Mouse (Mus musculus): ENCODE measurements around the gene Crtc3. TPM values are rescaled to one million over a fixed set of nuclear protein-coding genes. Genes with fewer than 3 reads are reported as not detected.

Crtc3 gene
- polyA plus RNA-seq, 1 experiment from 2014 or later, result 10.3 TPM

- H3K27ac ChIP-seq, result no peak overlapping the region
Measured at GRCm38 (mm10) chr7:80586681-80587660, 101.7 kb downstream of the Crtc3 start.

DNA sequence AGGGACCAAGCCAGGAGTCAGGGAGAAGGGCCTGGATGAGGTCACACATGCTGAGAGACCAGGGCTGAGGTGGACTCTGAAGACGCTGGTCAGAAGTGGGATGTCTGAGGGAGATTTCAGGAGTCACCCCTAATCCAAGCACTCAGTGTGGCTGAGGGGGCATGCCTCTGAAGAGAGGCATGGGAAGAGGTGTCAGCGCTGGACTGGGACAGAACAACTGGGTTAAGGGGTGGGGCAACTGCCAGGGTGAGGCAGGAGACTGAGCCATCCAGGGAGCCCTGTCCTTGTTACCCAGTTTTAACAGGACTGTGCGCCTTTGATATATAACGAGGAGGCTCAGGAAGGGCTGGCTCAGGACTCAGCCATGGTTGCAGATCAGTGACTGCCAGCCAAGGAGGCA is 102.5 kb downstream of the Crtc3 start:
- Histone ChIP-seq H3K4me3 (no peak overlapping the region), H3K9me3 (replicated peaks) (no peaks in the 10 kb centered on the region), H3K4me2 (no peak overlapping the region), H3K27me3 (no peaks in the 10 kb centered on the region), H3K4me1 (peaks cover 7% of the 10 kb centered on the region), H3K36me3 (ENCODE audit: poor library complexity, severe bottlenecking) (peaks cover 27% of the 10 kb centered on the region), H3K27ac (no peak overlapping the region), H3K9ac (no peak overlapping the region)
- no peak for ATAC-seq
- WGBS, result 53% methylated on average over 4 of the region's 4 CpGs

More at GRCm38 (mm10) chr7:80586681-80587660, 101.7 kb downstream of the Crtc3 start:
- H3K9me3 ChIP-seq (replicated peaks), result no peaks in the 10 kb centered on the region
- H3K4me3 ChIP-seq, result no peak overlapping the region
- peaks cover 7% of the 10 kb centered on the region for H3K4me1 ChIP-seq
- no peak; the same call in 1 of the 2 replicates for ATAC-seq
- H3K9ac ChIP-seq, result 0 out of 2 replicates have a peak overlapping the region, but pooled peaks have one; percentile 26
- H3K36me3 ChIP-seq (ENCODE audit: poor library complexity, severe bottlenecking), result peaks cover 35% of the 10 kb centered on the region
- H3K27me3 ChIP-seq, result no peaks in the 10 kb centered on the region
- 33% methylated on average over 27 of the region's 29 CpGs for WGBS
- H3K4me2 ChIP-seq, result peak overlapping the region; percentile 34

GRCm38 (mm10) chr7:80585380-80585779 is 103.3 kb downstream of the Crtc3 start:
- peaks cover 7% of the 10 kb centered on the region for H3K4me1 ChIP-seq
- no peak overlapping the region for H3K27ac ChIP-seq
- H3K27me3 ChIP-seq, result no peaks in the 10 kb centered on the region
- no peak for ATAC-seq
- H3K9ac ChIP-seq, result no peak overlapping the region
- no peaks in the 10 kb centered on the region for H3K9me3 ChIP-seq (replicated peaks)
- WGBS, result 87% methylated on average over 9 of the region's 9 CpGs
- no peak overlapping the region for H3K4me2 ChIP-seq
- H3K36me3 ChIP-seq (ENCODE audit: poor library complexity, severe bottlenecking), result peaks cover 21% of the 10 kb centered on the region
- no peak overlapping the region for H3K4me3 ChIP-seq

- H3K36me3 ChIP-seq (ENCODE audit: poor library complexity, severe bottlenecking), result peaks cover 7% of the 10 kb centered on the region
- H3K9ac ChIP-seq, result no peak overlapping the region
- H3K4me2 ChIP-seq, result no peak overlapping the region
- WGBS, result 42% methylated on average over 6 of the region's 6 CpGs
- no peaks in the 10 kb centered on the region for H3K27me3 ChIP-seq
- H3K4me3 ChIP-seq, result no peak overlapping the region
- peaks cover 7% of the 10 kb centered on the region for H3K4me1 ChIP-seq
- no peak overlapping the region for H3K27ac ChIP-seq
- peak; percentile 77 for ATAC-seq
- no peaks in the 10 kb centered on the region for H3K9me3 ChIP-seq (replicated peaks)
Measured at GRCm38 (mm10) chr7:80583981-80584380, 104.7 kb downstream of the Crtc3 start.

DNA sequence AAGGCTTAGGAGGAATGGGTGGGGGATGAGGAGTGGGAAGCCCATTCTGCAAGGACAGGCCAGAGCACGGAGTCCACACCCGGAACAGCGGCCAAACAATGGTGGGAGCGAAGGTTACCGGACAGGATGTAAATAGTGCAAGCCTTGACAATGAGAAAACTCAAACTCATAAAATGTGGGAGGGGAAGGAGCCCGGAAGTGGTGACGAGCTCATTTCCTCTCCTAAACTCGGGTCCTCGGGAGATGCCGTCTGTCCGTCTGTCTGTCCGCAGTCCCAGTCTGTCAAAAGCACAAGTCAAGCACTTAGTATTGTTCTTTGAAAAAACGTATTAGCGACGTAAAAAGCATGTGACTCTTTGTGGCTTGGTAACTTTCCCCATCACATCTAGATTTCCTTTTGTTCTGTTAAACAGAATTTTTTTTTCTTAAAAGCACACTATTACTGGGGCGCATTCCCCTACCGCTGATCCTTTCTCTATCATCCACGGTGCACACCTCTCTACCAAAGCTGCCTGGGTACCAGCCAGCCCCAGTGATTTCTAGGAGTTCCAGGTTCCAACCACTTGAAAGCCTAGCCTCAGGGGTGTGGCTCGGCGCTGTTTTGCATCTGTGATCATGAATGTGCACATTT is 105.7 kb downstream of the Crtc3 start:
- peaks cover 7% of the 10 kb centered on the region for H3K4me1 ChIP-seq
- 78% methylated on average over 20 of the region's 20 CpGs for WGBS
- no peaks in the 10 kb centered on the region for H3K9me3 ChIP-seq (replicated peaks)
- no peak for ATAC-seq
- H3K4me2 ChIP-seq, result no peak overlapping the region
- no peak overlapping the region for H3K4me3 ChIP-seq
- H3K27ac ChIP-seq, result no peak overlapping the region
- H3K36me3 ChIP-seq (ENCODE audit: poor library complexity, severe bottlenecking), result no peaks in the 10 kb centered on the region
- H3K27me3 ChIP-seq, result no peaks in the 10 kb centered on the region
- no peak overlapping the region for H3K9ac ChIP-seq

GRCm38 (mm10) chr7:80580368-80580767 is 108.3 kb downstream of the Crtc3 start:
- ATAC-seq, result no peak
- Histone ChIP-seq H3K9ac (no peak overlapping the region), H3K4me3 (no peak overlapping the region), H3K36me3 (ENCODE audit: poor library complexity, severe bottlenecking) (no peaks in the 10 kb centered on the region), H3K27ac (no peak overlapping the region), H3K27me3 (no peaks in the 10 kb centered on the region), H3K9me3 (replicated peaks) (no peaks in the 10 kb centered on the region), H3K4me2 (no peak overlapping the region), H3K4me1 (no peaks in the 10 kb centered on the region)
- 39% methylated on average over 6 of the region's 6 CpGs for WGBS

GRCm38 (mm10) chr7:80577417-80577980 is 111.2 kb downstream of the Crtc3 start:
- no peaks in the 10 kb centered on the region for H3K4me1 ChIP-seq
- no peak overlapping the region for H3K4me3 ChIP-seq
- H3K9ac ChIP-seq, result no peak overlapping the region
- H3K9me3 ChIP-seq (replicated peaks), result no peaks in the 10 kb centered on the region
- WGBS, result 72% methylated on average over 14 of the region's 14 CpGs
- no peaks in the 10 kb centered on the region for H3K36me3 ChIP-seq (ENCODE audit: poor library complexity, severe bottlenecking)
- no peaks in the 10 kb centered on the region for H3K27me3 ChIP-seq
- ATAC-seq, result no peak
- no peak overlapping the region for H3K27ac ChIP-seq
- H3K4me2 ChIP-seq, result no peak overlapping the region

GRCm38 (mm10) chr7:80576626-80577025 is 112.1 kb downstream of the Crtc3 start:
- 77% methylated on average over 3 of the region's 3 CpGs for WGBS
- Histone ChIP-seq H3K4me2 (no peak overlapping the region), H3K27ac (no peak overlapping the region), H3K27me3 (no peaks in the 10 kb centered on the region), H3K4me1 (no peaks in the 10 kb centered on the region), H3K9me3 (replicated peaks) (no peaks in the 10 kb centered on the region), H3K4me3 (no peak overlapping the region), H3K36me3 (ENCODE audit: poor library complexity, severe bottlenecking) (no peaks in the 10 kb centered on the region), H3K9ac (no peak overlapping the region)
- ATAC-seq, result no peak

GRCm38 (mm10) chr7:80575750-80576149 is 112.9 kb downstream of the Crtc3 start:
- ATAC-seq, result no peak
- Histone ChIP-seq H3K27ac (no peak overlapping the region), H3K36me3 (ENCODE audit: poor library complexity, severe bottlenecking) (no peaks in the 10 kb centered on the region), H3K4me2 (no peak overlapping the region), H3K27me3 (no peaks in the 10 kb centered on the region), H3K4me3 (no peak overlapping the region), H3K9ac (no peak overlapping the region), H3K4me1 (no peaks in the 10 kb centered on the region), H3K9me3 (replicated peaks) (no peaks in the 10 kb centered on the region)
- 93% methylated on average over 9 of the region's 9 CpGs for WGBS

DNA sequence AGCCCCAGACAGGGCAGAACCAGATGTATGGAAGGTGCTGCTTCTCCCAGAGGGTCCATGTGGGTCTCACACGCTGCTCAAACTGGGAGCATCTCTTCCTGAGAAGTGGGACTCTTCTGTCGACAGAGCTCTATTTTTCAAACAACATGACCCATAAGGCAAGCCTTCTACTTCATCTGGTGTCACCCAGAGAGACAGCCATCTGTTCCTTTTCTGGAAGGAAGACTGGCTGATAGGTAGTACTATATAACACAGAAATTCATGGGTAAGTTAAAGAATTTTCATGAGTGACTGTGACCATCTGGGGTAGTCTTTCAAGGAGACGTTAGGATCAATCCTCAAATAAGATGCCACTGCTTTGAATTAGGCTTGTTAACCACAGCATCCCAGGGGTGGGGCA is 115.6 kb downstream of the Crtc3 start:
- Histone ChIP-seq H3K27ac (no peak overlapping the region), H3K27me3 (no peaks in the 10 kb centered on the region), H3K4me3 (no peak overlapping the region), H3K9me3 (replicated peaks) (no peaks in the 10 kb centered on the region), H3K4me1 (no peaks in the 10 kb centered on the region), H3K9ac (no peak overlapping the region), H3K4me2 (no peak overlapping the region), H3K36me3 (ENCODE audit: poor library complexity, severe bottlenecking) (no peaks in the 10 kb centered on the region)
- no peak for ATAC-seq
- 64% methylated on average over 3 of the region's 3 CpGs for WGBS

- Histone ChIP-seq H3K36me3 (ENCODE audit: poor library complexity, severe bottlenecking) (no peaks in the 10 kb centered on the region), H3K9ac (no peak overlapping the region), H3K4me2 (no peak overlapping the region), H3K4me3 (no peak overlapping the region), H3K27ac (no peak overlapping the region), H3K27me3 (no peaks in the 10 kb centered on the region), H3K9me3 (replicated peaks) (no peaks in the 10 kb centered on the region), H3K4me1 (no peaks in the 10 kb centered on the region)
- WGBS, result 84% methylated on average over 8 of the region's 8 CpGs
- ATAC-seq, result no peak
Measured at GRCm38 (mm10) chr7:80567982-80568381, 120.7 kb downstream of the Crtc3 start.

GRCm38 (mm10) chr7:80561931-80562330 is 126.7 kb downstream of the Crtc3 start:
- H3K4me2 ChIP-seq, result no peak overlapping the region

More at GRCm38 (mm10) chr7:80561931-80562330, 126.7 kb downstream of the Crtc3 start:
- H3K9me3 ChIP-seq (replicated peaks), result no peaks in the 10 kb centered on the region
- no peaks in the 10 kb centered on the region for H3K36me3 ChIP-seq (ENCODE audit: poor library complexity, severe bottlenecking)
- no peak overlapping the region for H3K4me3 ChIP-seq
- no peak overlapping the region for H3K9ac ChIP-seq
- no peaks in the 10 kb centered on the region for H3K4me1 ChIP-seq
- 82% methylated on average over 5 of the region's 5 CpGs for WGBS
- no peak overlapping the region for H3K27ac ChIP-seq
- ATAC-seq, result no peak
- H3K27me3 ChIP-seq, result no peaks in the 10 kb centered on the region
